Mouse (Mus musculus) thymus, postnatal 4 days (tissue): ENCODE results near the gene Aldh9a1.

ENCODE experiments used
- DNase-seq: peaks from one replicate; pipeline ENCODE4 v3.0.0; 2021

The Aldh9a1 gene

DNA sequence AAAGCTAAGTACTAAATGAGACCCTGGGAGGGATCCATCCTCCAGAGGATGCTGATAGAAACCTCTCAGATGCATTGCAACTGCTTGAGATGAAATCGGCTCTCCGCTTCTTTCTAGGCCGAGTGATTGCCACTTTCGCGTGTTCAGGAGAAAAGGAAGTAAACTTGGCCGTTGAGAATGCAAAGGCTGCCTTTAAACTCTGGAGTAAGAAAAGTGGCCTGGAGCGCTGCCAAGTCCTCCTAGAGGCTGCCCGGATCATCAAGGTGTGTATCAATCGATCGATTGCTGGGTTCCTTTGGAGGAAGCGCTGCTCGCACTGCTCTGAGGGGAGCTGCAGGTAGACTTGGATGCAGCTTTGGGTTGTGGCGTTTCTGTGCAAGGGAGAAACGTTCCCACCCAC lies 2.6 kb downstream of the Aldh9a1 start:
- no peak for DNase-seq

DNA sequence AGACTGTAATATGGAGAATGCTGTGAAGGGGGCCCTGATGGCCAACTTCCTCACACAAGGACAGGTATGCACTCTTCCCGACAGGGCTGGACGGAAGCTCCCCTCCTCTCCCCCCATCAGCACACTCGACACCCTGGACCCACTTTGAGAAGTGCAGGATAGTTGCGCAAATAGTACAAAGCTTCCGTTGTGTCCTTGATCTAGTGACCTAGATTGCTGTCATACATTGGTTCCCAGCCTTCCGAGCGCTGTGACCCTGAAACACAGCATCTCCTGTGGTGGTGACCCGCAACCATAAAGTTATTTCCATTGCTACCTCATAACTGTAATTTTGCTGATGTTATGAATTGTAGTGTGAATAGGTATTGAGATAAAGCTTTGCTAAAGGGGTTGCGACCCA lies 7.6 kb downstream of the Aldh9a1 start:
- DNase-seq: no peak

DNA sequence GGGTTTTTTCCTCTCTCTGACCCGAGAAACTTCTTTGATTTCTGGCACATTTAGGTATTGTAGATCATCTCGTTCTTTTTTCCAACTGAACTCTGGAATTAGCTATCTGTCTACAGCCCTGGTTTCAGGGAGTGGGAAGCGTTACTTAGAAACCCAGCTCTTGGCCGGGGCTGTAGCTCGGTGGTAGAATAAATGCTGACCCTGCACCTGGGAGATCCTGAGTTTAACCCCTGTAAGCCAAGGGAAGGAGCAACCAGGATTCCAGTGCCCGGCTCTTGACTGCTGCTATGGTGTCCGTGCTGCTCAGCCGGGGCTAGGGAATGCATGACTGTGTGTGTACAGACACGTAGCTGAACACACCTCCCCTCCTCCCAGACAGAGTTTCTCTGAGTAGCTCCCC lies 8.9 kb downstream of the Aldh9a1 start:
- no peak for DNase-seq

DNA sequence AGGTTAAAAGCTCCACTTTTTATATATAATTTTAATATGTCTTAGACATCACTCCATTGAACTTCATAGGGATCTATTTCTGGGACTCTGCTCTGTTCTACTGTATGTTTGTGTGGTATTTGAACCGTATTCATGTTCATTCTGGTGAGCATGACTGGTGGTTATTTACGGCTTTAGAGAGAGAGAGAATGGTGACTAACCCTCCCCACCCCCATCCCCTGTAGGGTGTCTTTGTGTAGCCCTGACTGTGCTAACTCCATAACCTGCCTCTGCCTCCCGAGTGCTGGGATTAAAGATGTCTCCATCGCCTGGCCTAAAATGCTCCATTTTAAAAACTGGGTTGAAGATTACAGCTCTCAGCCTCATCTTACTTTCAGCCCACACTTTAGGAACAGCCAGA lies 10.5 kb downstream of the Aldh9a1 start:
- no peak for DNase-seq

DNA sequence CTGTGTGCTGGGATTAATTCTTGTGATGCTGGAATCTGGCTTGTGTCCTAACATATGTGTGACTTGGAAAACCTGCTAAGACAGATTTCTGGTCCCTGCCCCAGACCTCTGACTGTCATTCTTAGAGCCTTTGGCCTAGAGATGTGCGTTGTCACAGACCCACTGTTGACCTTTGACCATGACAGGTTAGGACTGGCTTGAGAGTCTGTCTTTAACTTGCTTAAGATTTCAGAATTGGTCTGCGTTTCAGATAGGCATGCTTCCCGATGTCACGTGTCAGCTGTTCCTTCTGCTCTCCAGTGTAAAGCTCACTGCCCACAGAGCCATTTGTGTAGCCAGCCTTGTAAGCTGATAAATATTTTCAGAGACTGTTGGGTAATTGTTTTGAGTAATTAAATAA lies 13.0 kb downstream of the Aldh9a1 start:
- DNase-seq: no peak

DNA sequence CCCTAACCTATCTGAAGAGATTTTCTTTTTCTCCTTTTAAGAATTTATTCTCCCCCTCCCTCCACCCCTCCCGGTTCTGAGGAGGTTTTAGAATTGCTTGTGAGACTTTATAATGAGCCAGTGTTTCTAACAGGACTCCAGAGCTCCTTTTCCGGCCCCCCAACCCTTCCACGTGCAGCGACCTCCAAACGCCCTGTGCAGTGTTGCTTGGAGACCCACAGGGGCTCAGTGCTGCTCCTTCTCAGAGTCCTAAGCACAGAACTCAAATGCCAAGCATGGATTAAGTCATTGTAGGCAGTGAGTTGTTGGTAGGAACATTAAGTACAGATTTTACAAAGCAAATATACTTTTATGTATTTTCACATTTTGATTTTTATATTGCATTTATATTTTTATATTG lies 13.5 kb downstream of the Aldh9a1 start:
- no peak for DNase-seq

DNA sequence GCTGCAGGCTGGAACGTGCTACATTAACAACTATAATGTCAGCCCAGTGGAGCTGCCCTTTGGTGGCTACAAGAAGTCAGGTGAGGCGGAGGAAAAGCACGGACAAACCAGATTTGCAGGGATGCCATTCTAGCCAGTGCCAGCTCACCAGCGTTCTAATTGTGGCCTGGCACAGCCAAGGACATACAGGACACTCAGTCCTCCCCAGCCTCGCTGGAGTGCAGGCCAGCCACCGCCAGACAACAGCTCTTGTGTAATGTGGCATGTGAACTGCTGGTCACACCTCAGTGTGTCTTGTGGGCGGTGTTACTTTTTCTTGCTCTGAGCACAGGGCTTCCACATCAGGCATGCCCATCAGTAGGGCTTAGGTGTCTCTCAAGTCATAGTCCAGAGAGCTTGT lies 16.0 kb downstream of the Aldh9a1 start:
- no peak for DNase-seq

DNA sequence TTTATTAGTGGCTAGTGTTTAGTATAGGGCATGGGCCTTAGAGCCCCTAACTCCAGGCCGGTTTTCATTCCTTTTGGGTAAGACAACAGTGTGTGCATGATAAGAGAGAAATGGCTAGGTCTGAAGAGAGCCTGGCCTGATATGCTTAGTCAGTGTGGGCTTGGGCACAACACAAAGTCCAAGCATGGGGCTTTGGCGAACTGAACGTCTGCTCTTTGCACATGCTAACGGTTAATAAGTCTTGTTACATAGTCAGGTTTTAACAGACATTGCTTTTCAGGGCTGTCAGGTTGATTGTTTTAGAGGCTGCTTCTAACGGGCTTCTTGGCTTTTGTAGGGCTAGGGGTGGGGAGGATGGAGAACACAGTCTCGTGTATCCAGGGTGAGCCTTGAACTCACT lies 16.8 kb downstream of the Aldh9a1 start:
- DNase-seq: no peak

DNA sequence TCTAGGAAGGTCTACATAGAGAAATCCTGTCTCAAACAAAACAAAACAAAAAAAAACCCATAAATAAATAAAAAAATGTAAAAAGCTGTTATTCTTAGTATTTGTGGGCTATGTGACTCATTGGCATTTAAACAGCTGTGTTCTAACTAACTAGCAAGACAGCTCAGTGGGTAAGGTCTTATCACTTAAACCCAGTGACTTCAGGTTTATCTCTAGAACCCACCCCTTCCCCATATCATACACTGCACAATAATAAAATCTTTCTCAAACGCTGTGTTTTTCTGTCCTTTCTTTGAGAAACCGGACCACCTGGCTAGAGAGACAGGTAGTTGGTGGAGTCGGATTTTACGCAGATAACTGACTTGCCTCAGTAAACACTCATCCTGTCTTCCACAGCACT lies 18.2 kb downstream of the Aldh9a1 start:
- no peak for DNase-seq

DNA sequence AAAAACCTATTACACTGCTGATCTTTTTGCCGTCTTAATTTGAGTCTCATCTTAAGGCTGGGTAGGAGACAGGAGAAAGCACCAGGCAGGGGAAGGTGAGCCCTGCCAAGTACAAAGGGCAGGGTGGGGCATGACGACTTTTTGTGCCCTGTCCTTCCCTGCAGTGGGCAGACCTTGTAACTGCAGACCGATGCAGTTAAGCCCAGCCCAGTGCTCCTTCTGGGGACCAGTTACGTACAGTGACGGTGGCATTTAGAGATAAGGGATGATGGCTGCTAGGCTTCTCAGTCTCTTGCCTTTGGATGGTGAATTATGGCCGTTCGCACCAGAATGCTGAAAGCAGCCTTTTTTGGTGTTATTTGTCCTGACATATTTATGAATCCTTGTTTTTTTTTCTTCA lies 18.7 kb downstream of the Aldh9a1 start:
- DNase-seq: no peak

DNA sequence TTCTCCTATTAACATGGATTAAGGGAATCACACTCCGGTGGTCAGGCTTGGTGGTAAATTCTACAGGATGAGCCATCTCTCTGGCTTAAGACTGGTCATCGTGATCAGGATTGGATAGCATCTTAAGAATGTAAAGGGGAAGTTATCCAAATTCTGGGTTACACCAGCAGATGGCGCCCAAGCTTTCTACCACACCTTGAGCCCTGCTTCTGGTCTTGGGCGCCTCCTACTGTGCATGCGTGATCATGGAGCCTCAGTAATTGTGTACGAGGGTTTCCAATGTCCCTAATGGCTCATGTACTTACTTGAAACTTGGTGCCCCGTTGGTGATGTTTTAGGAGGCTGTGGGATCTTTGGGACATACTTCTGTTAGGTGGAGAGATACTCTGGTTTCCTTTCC lies 20.1 kb downstream of the Aldh9a1 start:
- DNase-seq: peak; percentile 96

DNA sequence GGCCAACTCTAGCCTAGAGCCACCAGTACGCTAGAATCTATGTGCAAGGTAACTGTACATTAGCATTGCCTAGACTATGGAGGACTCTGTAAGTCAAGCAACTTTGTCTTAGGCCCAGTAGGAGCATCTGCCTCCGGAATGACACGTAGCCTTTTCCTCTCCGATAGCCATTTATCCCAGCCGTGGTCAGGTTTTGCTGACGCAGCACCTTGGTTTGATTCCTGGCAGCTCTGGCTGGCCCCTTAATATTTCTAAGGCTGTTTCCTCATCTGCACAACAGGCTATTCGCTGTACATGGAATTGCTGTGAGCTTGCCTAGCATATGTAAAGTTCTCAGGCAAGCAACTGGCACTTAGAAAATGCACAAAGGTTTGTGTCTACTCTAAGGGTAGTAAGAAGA lies 22.9 kb downstream of the Aldh9a1 start:
- no peak for DNase-seq

DNA sequence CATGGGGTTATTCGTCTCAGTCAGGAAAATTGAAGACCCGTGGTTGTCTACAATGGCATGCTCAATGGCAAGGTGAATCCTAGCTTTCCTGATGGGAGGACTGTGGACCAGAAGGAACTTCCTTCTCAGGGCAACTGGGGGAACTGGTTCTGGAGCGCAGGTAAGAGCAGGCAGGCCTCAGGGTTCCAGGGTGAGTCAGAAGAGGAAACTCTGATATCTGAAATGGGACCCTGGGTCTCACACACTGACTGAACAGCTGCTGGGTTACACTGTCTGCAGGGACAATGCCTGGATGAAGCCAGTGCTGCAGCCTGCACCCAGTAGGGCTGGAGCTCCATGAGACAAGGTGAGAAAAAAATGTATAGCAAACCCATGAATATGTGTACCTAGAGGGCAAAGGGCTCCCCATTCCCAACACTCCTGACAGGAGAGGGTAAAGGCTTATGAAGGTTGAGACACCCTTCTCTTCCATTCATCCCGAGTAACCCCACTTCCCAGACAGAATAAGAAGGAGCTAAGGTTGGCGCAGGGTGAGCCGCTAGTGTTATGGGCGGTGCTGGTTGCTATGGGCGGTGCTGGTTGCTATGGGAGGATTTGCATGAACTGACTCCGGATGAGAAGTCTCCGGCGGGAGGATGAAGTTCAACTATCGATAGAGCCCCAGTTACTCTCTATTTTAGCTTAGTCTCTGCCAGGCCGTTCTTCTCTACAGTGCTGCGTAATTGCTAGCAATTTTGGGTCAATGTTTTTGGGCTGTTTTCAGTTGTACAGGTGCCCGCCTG lies 24.4 kb downstream of the Aldh9a1 start:
- DNase-seq: peak; percentile 87

DNA sequence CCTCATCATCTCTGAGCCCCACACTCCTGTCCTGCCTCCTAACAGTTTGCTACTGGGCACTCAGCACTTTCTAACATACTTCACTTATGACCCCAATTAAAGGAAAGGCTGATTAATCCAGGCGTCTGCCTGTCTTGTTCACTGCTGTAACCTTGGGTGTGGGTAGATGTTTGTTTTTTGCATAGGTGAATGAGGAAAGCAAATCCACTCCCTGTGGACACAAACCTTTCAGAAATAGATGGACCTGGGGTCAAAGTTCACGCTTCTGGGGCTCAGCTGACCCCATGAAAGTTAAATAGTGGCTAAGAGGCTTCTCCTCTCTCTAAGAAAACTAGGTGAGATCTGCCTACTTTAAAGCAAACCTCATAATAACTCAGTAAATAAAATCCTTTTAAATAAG lies 25.2 kb downstream of the Aldh9a1 start:
- no peak for DNase-seq

DNA sequence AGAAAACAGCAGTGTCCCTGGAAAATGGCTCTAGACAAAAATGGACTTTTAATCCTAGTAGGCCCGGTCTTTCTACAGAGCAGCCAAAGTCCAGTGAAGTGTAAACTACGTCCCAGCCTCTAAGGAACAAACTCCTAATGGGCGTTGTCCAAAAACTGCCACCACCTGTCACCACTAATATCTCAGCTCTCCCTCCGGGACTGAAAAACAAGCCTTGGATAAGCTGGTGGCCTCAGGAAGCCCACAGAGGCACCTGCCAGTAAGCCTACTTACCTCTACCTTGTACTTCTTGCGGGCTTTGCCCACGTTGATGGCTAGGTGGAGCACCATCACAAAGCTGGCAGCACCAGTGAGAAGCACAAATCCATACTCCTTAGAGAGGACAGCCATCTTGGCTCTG lies 28.2 kb downstream of the Aldh9a1 start:
- DNase-seq: no peak

DNA sequence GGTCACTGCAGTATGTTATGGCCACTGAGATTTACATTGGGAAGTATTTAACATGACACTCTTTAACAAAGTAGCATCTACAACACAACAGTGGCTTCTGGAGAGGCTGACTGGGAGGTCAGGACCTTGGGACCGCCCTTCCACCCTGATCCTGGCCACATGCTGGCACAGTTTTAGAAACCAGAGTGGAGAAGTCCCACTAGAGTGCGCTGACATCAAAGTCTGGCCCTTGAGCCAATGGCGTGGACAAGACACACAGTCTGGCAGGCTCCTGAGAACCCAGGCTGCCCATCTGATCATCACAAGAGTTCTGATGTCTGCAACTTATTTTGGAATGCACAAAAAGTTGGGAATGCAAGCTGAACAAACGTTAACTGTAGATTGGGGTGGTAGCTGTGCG lies 30.0 kb downstream of the Aldh9a1 start:
- no peak for DNase-seq

DNA sequence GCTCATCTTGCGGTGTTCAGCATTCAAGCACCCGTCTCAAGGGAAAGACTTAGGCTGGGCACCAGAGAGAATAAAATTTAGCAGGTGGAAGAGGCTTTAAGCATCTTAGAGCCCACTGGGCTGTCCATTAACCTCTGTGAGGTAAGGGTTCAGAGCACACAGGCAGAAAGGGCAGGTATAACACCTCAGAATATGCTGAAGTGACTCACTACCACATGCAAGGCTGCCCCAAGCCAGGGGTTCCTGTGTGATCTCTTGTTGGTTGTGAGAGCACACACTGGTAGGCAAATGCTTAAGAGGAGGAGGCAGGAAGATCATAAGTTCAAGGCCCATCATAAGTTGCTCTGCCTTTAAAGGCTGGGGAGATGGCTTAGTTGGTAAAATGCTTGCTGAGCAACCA lies 30.4 kb downstream of the Aldh9a1 start:
- no peak for DNase-seq

DNA sequence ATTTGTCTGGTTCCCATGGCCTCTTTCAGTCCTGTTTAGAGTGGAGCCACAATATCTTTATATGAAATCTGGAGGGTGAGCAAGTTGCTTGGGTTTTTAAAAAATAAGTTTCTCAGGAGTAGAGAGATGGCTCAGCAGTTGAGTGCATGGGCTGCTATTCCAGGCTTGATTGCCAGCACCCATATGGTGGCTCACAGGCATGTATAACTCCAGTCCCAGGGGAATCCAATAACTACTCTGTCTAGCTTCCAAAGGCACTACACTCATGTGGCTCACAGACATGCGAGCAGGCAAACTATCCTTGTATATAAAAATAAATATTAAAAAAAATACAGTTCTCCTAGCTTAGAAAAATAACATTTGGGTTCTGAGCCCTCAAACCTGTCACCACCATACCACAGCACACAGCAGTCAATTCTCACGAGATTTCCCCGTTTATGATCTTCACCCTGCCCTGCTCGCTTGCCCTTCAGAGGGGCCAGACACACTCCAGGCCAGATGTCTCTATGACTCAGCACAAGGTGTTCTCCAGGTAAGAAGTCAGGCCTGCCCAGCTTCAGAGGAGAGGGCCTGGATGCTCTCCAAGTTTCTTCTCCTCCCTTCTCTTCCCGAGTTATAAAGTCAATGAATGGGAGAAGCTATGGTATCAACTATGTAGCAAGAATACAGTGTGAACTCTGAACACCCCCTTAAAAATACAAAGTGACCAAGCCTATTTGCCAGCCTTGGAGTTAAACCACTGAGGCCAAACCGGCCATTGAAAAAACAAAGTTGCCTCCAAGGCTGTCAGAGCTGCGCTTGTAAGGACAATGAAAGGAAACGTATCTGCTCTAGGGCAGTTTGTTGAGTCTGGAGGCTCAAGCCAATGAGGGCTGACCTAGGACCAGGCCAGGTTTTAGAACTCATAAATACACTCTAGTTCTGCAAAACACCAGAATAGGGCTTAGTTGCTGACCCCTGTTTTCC lies 31.5 kb downstream of the Aldh9a1 start:
- no peak for DNase-seq

DNA sequence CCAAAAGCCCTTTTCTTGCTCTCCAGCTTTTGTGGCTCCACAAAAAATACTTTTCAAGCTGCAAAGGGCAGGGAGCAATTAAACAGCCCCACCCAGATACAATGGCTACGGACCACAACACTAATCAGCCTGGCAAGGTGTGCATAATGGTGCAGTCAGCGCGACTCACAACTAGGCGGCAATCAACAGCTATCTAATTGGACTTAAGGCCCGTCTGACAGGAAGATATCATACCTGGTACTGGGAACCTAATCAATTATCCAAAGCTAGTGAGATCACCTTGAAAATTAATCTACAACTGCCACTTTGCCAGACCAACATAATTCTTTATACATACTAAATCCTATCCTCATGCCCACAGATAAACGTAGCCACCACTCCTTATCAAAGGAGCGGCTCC lies 32.5 kb downstream of the Aldh9a1 start:
- no peak for DNase-seq

DNA sequence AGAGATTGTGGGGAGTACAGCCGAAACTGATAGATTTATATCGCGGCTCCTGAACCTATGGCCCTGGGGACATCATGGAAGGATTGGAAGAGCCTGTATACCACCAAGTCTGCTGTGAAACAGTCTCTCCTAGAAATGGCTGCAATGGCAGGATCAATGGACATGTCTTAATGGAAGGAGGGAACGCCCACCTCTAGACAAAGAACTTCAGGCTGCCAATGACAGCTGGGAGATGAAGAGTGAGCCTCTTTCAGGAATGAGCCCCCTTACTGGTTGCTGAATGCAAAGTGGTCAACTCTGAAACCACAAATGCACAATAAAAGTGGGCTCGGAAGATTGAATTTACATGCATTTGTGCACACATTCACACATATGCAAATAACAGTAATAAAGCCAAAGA lies 33.0 kb downstream of the Aldh9a1 start:
- no peak for DNase-seq

DNA sequence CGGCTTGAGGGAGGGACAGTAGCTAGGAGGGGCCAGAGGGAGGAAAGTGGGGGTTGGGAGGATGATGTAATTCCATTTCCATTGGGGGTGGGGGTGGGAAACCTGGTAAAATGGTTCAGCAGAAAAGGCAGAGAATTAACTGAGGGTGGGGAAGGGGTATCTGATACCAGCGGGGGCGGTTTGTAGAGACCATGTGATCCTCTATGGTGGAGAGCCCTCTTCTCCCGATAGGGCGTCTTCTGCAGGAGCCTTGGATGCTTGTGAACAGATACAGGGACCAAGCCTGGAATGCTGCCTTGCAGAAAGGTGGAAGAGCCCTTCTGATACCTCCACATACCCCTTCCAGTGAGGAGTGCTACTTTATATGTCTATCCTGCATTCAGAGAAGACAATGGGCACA lies 33.4 kb downstream of the Aldh9a1 start:
- no peak for DNase-seq

DNA sequence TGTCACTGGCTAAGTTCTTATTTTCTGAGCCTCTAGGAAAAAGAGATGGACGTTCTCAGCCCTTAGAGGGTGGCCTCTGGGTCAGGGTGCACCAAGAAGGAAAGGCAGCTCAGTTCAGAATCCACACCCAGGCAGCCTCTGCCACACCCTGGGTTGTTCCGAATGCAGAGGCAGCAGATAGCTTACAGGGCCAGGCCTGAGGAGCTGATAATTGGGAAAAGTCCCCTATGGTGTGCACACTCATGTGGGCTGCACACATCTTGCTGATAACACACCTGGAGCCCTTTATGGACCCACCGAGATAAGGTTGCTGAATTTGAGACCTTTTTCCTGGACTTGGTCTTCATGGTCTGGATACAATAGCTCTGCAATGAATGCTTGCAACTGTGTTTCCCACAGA lies 34.4 kb downstream of the Aldh9a1 start:
- DNase-seq: no peak

DNA sequence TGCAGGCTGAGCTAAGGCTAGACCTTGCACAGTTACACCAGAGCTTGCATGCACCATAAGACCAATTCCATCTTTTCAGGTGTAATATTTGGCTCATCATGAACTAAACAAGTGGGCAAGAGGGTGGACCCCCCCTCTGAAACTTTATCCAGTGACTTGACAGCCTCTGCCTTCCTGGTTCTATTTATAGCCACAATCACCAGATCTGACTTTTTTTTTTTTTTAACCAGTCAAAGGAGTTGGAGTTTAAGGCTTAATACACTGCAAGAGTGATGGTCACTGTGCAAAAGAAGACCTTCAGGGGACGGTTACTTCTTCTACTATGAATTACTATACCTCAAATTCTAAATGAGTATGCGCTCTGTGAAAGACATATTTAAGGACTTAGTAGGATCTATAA lies 35.4 kb downstream of the Aldh9a1 start:
- DNase-seq: no peak

DNA sequence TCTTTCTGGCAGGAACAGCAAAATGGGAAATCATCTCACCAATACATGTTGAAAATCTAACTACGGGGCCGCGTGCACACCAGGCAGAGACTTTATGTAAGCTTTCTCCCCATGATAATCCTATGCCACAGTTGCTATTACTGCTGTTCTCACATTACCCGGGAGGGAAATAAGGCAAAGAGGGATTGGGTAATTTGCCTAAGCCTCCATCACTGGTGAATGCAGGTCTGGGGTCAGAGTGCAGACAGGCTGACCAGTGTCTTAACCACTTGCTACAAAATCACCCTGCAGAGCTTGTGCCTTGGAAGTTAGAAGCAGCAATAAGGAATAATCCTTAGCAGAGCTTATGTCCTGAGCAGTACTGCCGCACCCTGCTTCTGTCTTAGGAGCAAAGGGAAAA lies 35.8 kb downstream of the Aldh9a1 start:
- no peak for DNase-seq
